Mouse (Mus musculus) right cerebral cortex, postnatal 14 days (tissue): Measurements from ENCODE around the gene C2cd5.

Source experiments
- DNase-seq: peaks from one replicate; pipeline ENCODE4 v3.0.0; 2022

The C2cd5 gene

DNA sequence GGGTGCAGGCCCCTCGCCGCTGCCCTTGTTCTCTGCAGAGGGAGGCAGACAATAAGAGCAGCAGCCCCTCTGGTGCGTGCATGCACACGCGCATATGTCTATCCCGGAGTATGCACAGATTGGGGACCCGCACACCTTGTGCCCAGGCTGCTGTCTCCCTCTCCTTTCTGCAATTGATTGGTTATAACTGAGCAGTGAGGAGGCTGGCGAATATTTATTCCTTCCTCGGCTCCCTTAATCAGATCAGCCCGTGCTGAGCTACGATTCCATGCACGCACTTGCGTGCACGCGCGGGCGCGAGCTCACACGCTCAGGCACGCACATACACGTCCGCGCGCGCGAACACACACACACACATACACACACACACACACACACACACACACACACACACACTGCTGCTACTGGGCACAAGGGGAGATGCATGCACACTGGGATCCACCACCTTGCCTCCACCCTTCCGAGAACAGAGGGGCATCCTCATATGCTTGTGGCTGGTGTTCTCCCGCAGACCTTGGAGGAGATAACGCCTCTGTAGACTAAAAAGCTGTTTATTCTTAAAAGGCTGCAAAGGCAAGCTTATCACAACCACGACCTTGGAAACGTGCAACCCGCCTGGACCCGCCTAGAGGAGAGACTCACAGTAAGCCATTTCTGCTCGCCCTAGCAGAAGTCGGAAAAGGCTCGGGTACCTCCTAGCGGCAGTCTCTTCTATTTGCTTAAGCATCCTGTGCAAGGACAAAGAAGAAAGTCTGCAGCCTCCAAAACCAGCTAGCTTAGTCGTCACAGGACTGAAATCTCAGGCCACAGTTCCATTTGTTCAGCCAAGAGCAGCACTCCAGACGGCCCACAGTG is 135.2 kb downstream of the C2cd5 start:
- DNase-seq = peak; percentile 81

DNA sequence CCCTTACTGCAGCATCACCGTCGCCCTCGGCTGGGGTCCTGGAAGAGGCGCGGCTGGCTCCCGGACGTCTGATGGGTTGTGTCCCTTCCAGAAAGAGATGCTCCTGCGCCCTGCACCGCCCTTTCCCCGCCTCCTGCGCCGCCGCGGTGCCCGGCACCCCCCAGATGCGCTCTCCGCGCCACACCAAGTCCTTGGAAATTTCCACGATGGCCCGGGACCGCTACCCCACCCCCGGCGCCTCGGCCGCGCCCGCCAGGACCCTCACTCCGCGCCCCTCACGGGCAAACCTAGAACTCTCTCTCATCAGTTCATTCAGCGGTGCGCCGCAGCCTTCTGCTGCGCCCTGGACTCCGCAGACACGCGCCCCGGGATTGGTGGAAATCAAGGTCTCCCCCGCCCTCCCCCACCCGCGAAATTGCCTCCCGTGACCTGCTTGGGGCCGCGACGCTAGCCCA is 135.8 kb downstream of the C2cd5 start, which contains the start of gene St8sia1:
St8sia1 (minus strand) TSS at position 377 of the 455 bp plus-strand sequence.
- DNase-seq = peak; percentile 47

DNA sequence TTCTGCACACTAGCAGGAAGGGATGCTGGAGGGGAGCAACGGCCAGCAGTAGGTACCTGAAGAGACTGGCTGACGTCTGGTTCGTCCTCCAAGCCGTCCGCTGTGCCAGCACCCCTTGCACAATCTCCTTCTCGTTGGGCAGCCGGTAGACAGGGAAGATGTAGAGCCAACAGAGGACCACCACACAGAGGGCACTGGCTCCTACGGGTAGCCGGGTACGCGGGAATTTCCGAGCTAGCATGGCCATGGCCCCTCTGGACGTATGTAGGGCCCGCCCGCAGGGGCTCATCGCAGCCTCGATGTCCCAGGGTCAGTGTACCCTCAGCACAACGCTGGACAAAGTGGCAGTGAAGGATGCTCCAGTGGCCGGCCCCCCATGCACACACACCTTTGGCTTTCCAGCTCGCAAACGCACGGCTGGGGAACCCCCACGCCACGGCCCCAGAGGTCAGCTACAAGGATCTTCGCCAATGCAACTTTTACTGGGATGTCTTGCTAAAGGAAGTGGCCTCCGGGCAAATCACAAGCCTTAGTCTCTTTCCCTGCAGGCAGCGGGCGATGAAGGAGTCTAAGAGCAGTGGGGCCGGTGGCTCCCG is 136.4 kb downstream of the C2cd5 start:
- DNase-seq = peak; percentile 21

DNA sequence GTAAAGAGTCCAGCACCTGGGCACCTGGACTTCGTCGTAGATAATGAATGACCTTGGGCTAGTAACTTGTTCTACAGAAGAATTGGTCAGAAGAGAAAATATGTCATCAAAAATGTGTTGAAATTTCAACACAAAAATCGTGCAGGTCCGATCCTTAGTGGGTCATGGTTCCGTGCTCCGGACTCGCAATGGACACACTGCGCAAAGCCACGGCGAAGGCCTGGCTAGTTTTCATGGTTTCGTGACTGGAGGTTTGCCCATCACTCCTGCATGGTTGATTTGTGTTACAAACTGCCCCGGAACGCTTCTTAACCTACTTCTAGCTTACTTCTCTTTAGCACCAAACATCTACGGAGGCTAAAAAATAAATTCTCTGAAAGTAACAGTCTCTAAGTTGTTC is 137.1 kb downstream of the C2cd5 start:
- DNase-seq = no peak

DNA sequence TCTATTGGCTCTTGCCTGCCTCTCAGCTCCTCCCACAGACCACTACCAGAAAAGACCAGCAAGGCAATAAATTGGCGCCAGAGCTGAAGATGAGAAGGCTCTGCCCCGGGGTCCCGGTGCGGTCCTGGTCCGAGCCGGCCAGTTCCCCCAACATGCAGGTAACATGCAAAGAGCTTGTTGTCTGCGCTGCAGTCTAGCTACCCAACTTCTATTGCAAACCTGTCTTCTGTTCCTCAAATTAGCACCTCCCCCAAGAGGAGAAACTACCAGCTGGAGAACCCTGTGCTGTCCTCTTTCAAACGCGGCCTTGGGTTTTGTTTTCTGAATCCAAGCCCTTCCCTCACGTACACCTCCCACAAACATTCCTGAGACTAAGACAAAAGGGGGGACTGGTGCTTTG is 137.5 kb downstream of the C2cd5 start:
- DNase-seq = no peak

DNA sequence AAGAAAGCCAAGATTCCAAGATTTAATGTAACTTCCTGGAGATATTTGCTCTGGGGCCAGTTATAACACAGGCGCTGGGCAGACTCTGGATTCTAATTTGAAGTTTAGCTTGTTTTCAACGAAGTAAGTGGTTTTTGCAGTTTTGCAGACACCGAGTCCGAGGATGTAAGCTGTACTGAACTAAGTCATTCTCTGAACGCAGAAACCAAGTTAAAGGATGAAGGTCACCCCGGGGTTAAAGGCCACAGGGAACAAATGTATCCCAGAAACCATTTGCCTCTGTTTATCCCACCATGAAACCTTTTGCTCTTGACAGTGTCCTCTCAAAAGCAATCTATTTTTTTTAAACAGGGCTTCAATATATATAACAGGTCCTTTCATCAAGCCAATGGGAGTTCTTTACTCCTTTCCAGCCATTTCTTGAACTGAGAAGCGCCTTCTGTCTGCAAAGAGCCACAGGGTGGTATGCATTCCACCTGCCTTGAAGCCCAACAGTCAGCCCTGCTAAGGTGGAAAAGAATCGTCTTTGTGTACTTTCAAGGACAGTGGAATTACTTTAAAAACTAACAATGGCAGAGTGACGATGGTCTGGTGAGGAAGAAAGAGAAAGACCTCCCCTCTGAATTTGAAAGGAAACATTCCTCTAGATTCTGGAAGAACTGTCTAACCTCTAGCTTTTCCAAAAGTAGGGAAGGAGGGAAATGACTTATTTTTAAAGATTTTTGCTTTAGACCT is 138.1 kb downstream of the C2cd5 start:
- DNase-seq = no peak
